Mouse (Mus musculus) cerebellum, adult 8-10 months (tissue): ENCODE results near the gene Gpr34.

Experiments used
- DNase-seq: peaks from one replicate; pipeline ENCODE4 v3.0.0; 2022

The Gpr34 gene

GRCm38 (mm10) chrX:13631599-13632283, at the start of gene Gpr34:
Gene Gpr34, plus strand, starts transcription at chrX:13632089.
- DNase-seq, result no peak

- DNase-seq, result no peak
Measured at GRCm38 (mm10) chrX:13599373-13599772, 32.5 kb upstream of the Gpr34 start.

GRCm38 (mm10) chrX:13599966-13600365, 31.9 kb upstream of the Gpr34 start:
- DNase-seq, result no peak

- no peak for DNase-seq
Measured at GRCm38 (mm10) chrX:13606741-13607140, 25.1 kb upstream of the Gpr34 start.

- no peak for DNase-seq
Measured at GRCm38 (mm10) chrX:13607752-13608151, 24.1 kb upstream of the Gpr34 start.

- no peak for DNase-seq
Measured at GRCm38 (mm10) chrX:13611114-13611513, 20.8 kb upstream of the Gpr34 start.

GRCm38 (mm10) chrX:13612115-13612514, 19.8 kb upstream of the Gpr34 start:
- no peak for DNase-seq

- DNase-seq, result no peak
Measured at GRCm38 (mm10) chrX:13616726-13617125, 15.2 kb upstream of the Gpr34 start.

- no peak for DNase-seq
Measured at GRCm38 (mm10) chrX:13617294-13617693, 14.6 kb upstream of the Gpr34 start.

- DNase-seq, result no peak
Measured at GRCm38 (mm10) chrX:13618476-13618875, 13.4 kb upstream of the Gpr34 start.

GRCm38 (mm10) chrX:13621473-13621872, 10.4 kb upstream of the Gpr34 start:
- DNase-seq, result no peak

GRCm38 (mm10) chrX:13622654-13623053, 9.2 kb upstream of the Gpr34 start:
- no peak for DNase-seq

- DNase-seq, result no peak
Measured at GRCm38 (mm10) chrX:13636398-13636797, 4.5 kb downstream of the Gpr34 start.

- no peak for DNase-seq
Measured at GRCm38 (mm10) chrX:13638894-13639293, 7.0 kb downstream of the Gpr34 start.

GRCm38 (mm10) chrX:13651889-13652288, 20.0 kb downstream of the Gpr34 start:
- DNase-seq, result no peak

- no peak for DNase-seq
Measured at GRCm38 (mm10) chrX:13652291-13652690, 20.4 kb downstream of the Gpr34 start.

GRCm38 (mm10) chrX:13655005-13655421, 23.1 kb downstream of the Gpr34 start:
- DNase-seq, result no peak

- no peak for DNase-seq
Measured at GRCm38 (mm10) chrX:13655906-13656305, 24.0 kb downstream of the Gpr34 start.

GRCm38 (mm10) chrX:13656721-13657120, 24.8 kb downstream of the Gpr34 start:
- DNase-seq, result peak; percentile 38

GRCm38 (mm10) chrX:13658616-13659140, 26.8 kb downstream of the Gpr34 start:
- no peak for DNase-seq

- no peak for DNase-seq
Measured at GRCm38 (mm10) chrX:13659201-13659890, 27.5 kb downstream of the Gpr34 start.

GRCm38 (mm10) chrX:13661063-13661462, 29.2 kb downstream of the Gpr34 start, which contains the start of gene Gpr82:
Gene Gpr82, plus strand, starts transcription at chrX:13661363.
- no peak for DNase-seq

GRCm38 (mm10) chrX:13668867-13669266, 37.0 kb downstream of the Gpr34 start:
- no peak for DNase-seq

- DNase-seq, result no peak
Measured at GRCm38 (mm10) chrX:13670342-13670741, 38.5 kb downstream of the Gpr34 start.
